Mouse (Mus musculus) CH12.LX (cell line): ENCODE measurements around the gene Speg. TPM values are rescaled to one million over a fixed set of nuclear protein-coding genes. Genes with fewer than 3 reads are reported as not detected.

Source experiments
- DNase-seq: peaks from one replicate; pipeline ENCODE4 v3.0.0-alpha.2; 2013; ENCODE audit errors: extremely low read depth
- H3K27ac ChIP-seq: 2 replicates; pipeline ENCODE4 v1.5.1; 2012; ENCODE audit warnings: low read depth, mild to moderate bottlenecking, control low read depth, moderate library complexity; ENCODE audit not compliant: insufficient read depth
- H3K27me3 ChIP-seq: replicated peaks from 2 replicates; pipeline ENCODE3; 2012; ENCODE audit warnings: inconsistent platforms
- H3K36me3 ChIP-seq, 2 experiments: replicated peaks in 1 of 2; 2 replicates each; pipeline versions ENCODE3 to v1.6.1; 2012; ENCODE audit warnings: inconsistent platforms in 1 of 2, low read length in 1 of 2, mild to moderate bottlenecking in 1 of 2, mixed read lengths in 1 of 2, moderate library complexity in 1 of 2; ENCODE audit not compliant: control insufficient read depth in 1 of 2, insufficient read depth in 1 of 2
- H3K4me1 ChIP-seq, 2 experiments: 2 replicates each; pipeline ENCODE4 v1.6.1; 2012; ENCODE audit warnings: inconsistent platforms in 1 of 2, moderate library complexity in 1 of 2; ENCODE audit not compliant: insufficient read depth in 2 of 2, control insufficient read depth in 1 of 2
- H3K4me2 ChIP-seq: 2 replicates; pipeline ENCODE4 v1.6.1; 2012; ENCODE audit warnings: low read depth, mild to moderate bottlenecking, control low read depth; ENCODE audit not compliant: poor library complexity, insufficient read depth, severe bottlenecking
- H3K4me3 ChIP-seq, 3 experiments: fragments of 150-350 bp in 1 of 3; sonication (generic) in 1 of 3; replicated peaks in 1 of 3; 2 replicates each; pipeline versions ENCODE3 to v1.5.1; 2011 to 2012; ENCODE audit warnings: low read depth in 2 of 3, low read length in 2 of 3, mild to moderate bottlenecking in 2 of 3, moderate library complexity in 2 of 3, control low read depth in 1 of 3, improper control_type of control experiment in 1 of 3, inconsistent platforms in 1 of 3, mixed read lengths in 1 of 3; ENCODE audit not compliant: poor library complexity in 1 of 3
- H3K79me2 ChIP-seq: replicated peaks from 2 replicates; pipeline ENCODE4 v1.6.1; 2012; ENCODE audit warnings: mild to moderate bottlenecking, moderate library complexity; ENCODE audit not compliant: control insufficient read depth, poor library complexity, insufficient read depth, severe bottlenecking; ENCODE audit errors: extremely low read depth
- H3K9ac ChIP-seq: 2 replicates; pipeline ENCODE4 v1.6.1; 2012; ENCODE audit warnings: low read depth, mild to moderate bottlenecking, control low read depth, moderate library complexity; ENCODE audit not compliant: insufficient read depth
- H3K9me3 ChIP-seq: replicated peaks from 2 replicates; pipeline ENCODE3; 2012; ENCODE audit warnings: low read length, inconsistent platforms, mixed read lengths
- CHD1 ChIP-seq: IDR thresholded peaks from 2 replicates; pipeline ENCODE4 v1.6.1; 2012; ENCODE audit warnings: low read depth, low read length, improper control_type of control experiment, inconsistent platforms
- E2F4 ChIP-seq: IDR thresholded peaks from 2 replicates; pipeline ENCODE4 v1.6.1; 2011; ENCODE audit warnings: low read depth, low read length, improper control_type of control experiment; ENCODE audit not compliant: insufficient replicate concordance
- ETS1 ChIP-seq: conservative IDR thresholded peaks from 2 replicates; pipeline ENCODE4 v1.6.1; 2012; ENCODE audit warnings: low read depth, mild to moderate bottlenecking, inconsistent platforms, low read length, improper control_type of control experiment, moderate library complexity
- IRF4 ChIP-seq: IDR thresholded peaks from 2 replicates; pipeline ENCODE4 v1.6.1; 2014; ENCODE audit warnings: low read depth, mild to moderate bottlenecking, inconsistent platforms, low read length, improper control_type of control experiment
- JUN ChIP-seq: IDR thresholded peaks from 2 replicates; pipeline ENCODE4 v1.6.1; 2011; ENCODE audit warnings: low read depth, mild to moderate bottlenecking, low read length, improper control_type of control experiment, moderate library complexity; ENCODE audit not compliant: insufficient read depth
- KAT2A ChIP-seq: IDR thresholded peaks from 2 replicates; pipeline ENCODE4 v1.6.1; 2012; ENCODE audit warnings: low read length, improper control_type of control experiment, inconsistent platforms; ENCODE audit not compliant: insufficient replicate concordance
- MAFK ChIP-seq: IDR thresholded peaks from 2 replicates; pipeline ENCODE4 v1.6.1; 2011; ENCODE audit warnings: low read length, improper control_type of control experiment; ENCODE audit not compliant: insufficient replicate concordance
- MAX ChIP-seq: IDR thresholded peaks from 2 replicates; pipeline ENCODE4 v1.6.1; 2011; ENCODE audit warnings: low read length, improper control_type of control experiment
- MXI1 ChIP-seq: IDR thresholded peaks from 2 replicates; pipeline ENCODE4 v1.6.1; 2011; ENCODE audit warnings: mild to moderate bottlenecking, low read depth, low read length, improper control_type of control experiment
- MYC ChIP-seq: IDR thresholded peaks from 2 replicates; pipeline ENCODE4 v1.6.1; 2011; ENCODE audit warnings: low read depth, mild to moderate bottlenecking, improper control_type of control experiment, low read length
- NELFE ChIP-seq: IDR thresholded peaks from 2 replicates; pipeline ENCODE4 v1.6.1; 2011; ENCODE audit warnings: low read depth, low read length, improper control_type of control experiment
- PAX5 ChIP-seq: IDR thresholded peaks from 2 replicates; pipeline ENCODE4 v1.6.1; 2012; ENCODE audit warnings: low read length, inconsistent platforms, mixed read lengths
- POLR2AphosphoS2 ChIP-seq: IDR thresholded peaks from 2 replicates; pipeline ENCODE4 v1.6.1; 2011; ENCODE audit warnings: low read depth, low read length, improper control_type of control experiment
- RAD21 ChIP-seq: IDR thresholded peaks from 2 replicates; pipeline ENCODE4 v1.6.1; 2011; ENCODE audit warnings: low read depth, mild to moderate bottlenecking, low read length, improper control_type of control experiment, moderate library complexity
- SMC3 ChIP-seq: IDR thresholded peaks from 2 replicates; pipeline ENCODE4 v1.6.1; 2011; ENCODE audit warnings: low read depth, low read length, improper control_type of control experiment
- TCF12 ChIP-seq: IDR thresholded peaks from 2 replicates; pipeline ENCODE4 v1.6.1; 2014; ENCODE audit warnings: low read depth, mild to moderate bottlenecking, inconsistent platforms, low read length, improper control_type of control experiment
- USF1 ChIP-seq: IDR thresholded peaks from 2 replicates; pipeline ENCODE4 v1.6.1; 2014; ENCODE audit warnings: low read depth, mild to moderate bottlenecking, inconsistent platforms, low read length, improper control_type of control experiment
- ZC3H11A ChIP-seq: IDR thresholded peaks from 2 replicates; pipeline ENCODE4 v1.6.1; 2012; ENCODE audit warnings: low read depth, mild to moderate bottlenecking, inconsistent platforms, low read length, improper control_type of control experiment
- ZKSCAN1 ChIP-seq: IDR thresholded peaks from 2 replicates; pipeline ENCODE4 v1.6.1; 2012; ENCODE audit warnings: low read depth, inconsistent platforms, low read length, improper control_type of control experiment, borderline replicate concordance
- dilution Hi-C: fragments of 300-500 bp; cut with MboI; formaldehyde crosslinking; loops from 2 replicates; pipeline ENCODE4 v1.14.3; 2020; ENCODE audit warnings: low sequenced_read_pairs; ENCODE audit not compliant: extremely low pct_unique_long_range_greater_than_20kb, extremely low pct_ligation_motif_present
- in situ Hi-C: fragments of 300-500 bp; cut with MboI; formaldehyde crosslinking; loops from 3 replicates; pipeline ENCODE4 v1.14.3; 2019; ENCODE audit warnings: low sequenced_read_pairs, low pct_ligation_motif_present, low pct_unique_long_range_greater_than_20kb, mixed read lengths
- polyA plus RNA-seq: library from polyadenylated mRNA; unstranded; fragments of >175 nt; gene quantifications from 2 replicates; pipeline ENCODE4 v1.2.1, GENCODE M21; 2012; ENCODE audit warnings: low read depth; ENCODE audit not compliant: insufficient read length
- total RNA-seq, 2 experiments: library from RNA; depleted of rRNA; stranded (reverse); fragments of 300-350 nt in 1 of 2; fragments of >200 nt in 1 of 2; gene quantifications; 2 replicates each; pipeline ENCODE4 v1.2.3; 2012 to 2014

Speg gene
- total and polyA plus RNA-seq, 3 experiments = 13.1 to 30.7 (median 18.8) TPM

GRCm38 (mm10) chr1:75363868-75364267, 11.2 kb upstream of the Speg start:
- no peaks in the 10 kb centered on the region for H3K79me2 ChIP-seq
- no peak for DNase-seq
- no peak overlapping the region for H3K4me3 ChIP-seq
- H3K9ac ChIP-seq = no peak overlapping the region
- in situ Hi-C loops = no loop called here
- H3K4me1 ChIP-seq = peaks cover 4 to 14% of the 10 kb centered on the region in 2 experiments; a peak in 3 of 4 replicates
- H3K4me2 ChIP-seq = no peak overlapping the region
- peaks cover 3% of the 10 kb centered on the region for H3K9me3 ChIP-seq
- no peaks in the 10 kb centered on the region for H3K27me3 ChIP-seq
- H3K36me3 ChIP-seq = peaks cover 0 to 23% of the 10 kb centered on the region in 2 experiments
- TF ChIP-seq CHD1 (no peak), RAD21 (no peak)
- H3K27ac ChIP-seq = no peak overlapping the region
- dilution Hi-C loops = no loop called here

GRCm38 (mm10) chr1:75365510-75366137, 9.5 kb upstream of the Speg start:
- H3K27me3 ChIP-seq = no peaks in the 10 kb centered on the region
- in situ Hi-C loops = no loop called here

DNA sequence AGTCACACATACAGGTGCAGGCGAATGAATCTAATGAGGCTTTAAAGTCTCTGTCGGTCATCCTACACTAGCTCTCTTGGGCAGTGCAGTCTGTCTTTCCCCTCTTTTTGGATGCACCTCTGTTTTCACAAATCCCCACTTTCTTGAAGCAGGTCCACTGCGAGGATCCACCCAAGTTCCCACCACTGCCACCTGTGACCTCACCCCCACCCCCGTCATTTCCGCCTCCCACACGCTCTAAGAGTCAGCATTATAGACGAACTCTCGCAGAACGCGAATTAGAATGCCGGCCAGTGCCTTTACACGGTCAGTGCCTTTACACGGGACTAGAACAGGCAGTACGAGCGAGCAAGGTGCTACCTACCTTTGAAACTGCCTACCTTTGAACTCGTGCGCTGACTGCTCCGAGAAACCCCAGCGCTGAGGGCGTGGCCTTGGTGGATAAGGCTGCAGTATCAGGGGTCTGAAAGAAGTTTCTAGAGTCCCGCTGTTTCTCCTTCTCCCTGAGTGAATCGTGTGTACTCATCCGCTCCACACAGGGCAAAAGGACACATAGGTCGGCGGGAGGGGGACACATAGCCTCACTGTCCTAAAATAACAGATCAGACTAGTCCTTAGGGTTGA, 5.6 kb upstream of the Speg start:
- Histone ChIP-seq H3K36me3 (peaks cover 0 to 16% of the 10 kb centered on the region in 2 experiments), H3K4me3 (no peak overlapping the region), H3K27ac (no peak overlapping the region), H3K4me1 (peaks cover 4 to 28% of the 10 kb centered on the region in 2 experiments; a peak in 3 of 4 replicates), H3K9ac (no peak overlapping the region), H3K9me3 (no peaks in the 10 kb centered on the region), H3K27me3 (no peaks in the 10 kb centered on the region), H3K79me2 (no peaks in the 10 kb centered on the region), H3K4me2 (no peak overlapping the region)
- in situ Hi-C loops (no loop called here), dilution Hi-C loops (no loop called here)
- DNase-seq = no peak
- TF ChIP-seq MXI1 (no peak), POLR2AphosphoS2 (no peak), ZKSCAN1 (no peak), MYC (no peak), SMC3 (no peak), IRF4 (no peak), USF1 (no peak), JUN (no peak), NELFE (no peak), MAFK (no peak), KAT2A (no peak), ZC3H11A (no peak), ETS1 (no peak), TCF12 (no peak), MAX (no peak), PAX5 (no peak)

More at GRCm38 (mm10) chr1:75365510-75366137, 9.5 kb upstream of the Speg start:
- Histone ChIP-seq H3K79me2 (no peaks in the 10 kb centered on the region), H3K4me2 (no peak overlapping the region), H3K9me3 (peaks cover under 1% of the 10 kb centered on the region), H3K27ac (no peak overlapping the region), H3K9ac (no peak overlapping the region), H3K36me3 (peaks cover 0 to 23% of the 10 kb centered on the region in 2 experiments)
- dilution Hi-C loops = no loop called here
- no peak for DNase-seq
- TF ChIP-seq E2F4 (no peak), MAX (no peak)
- TF ChIP-seq, all 38 proteins: peak for 0
- Histone ChIP-seq H3K4me3 (no peak overlapping the region), H3K4me1 (peaks cover 4 to 17% of the 10 kb centered on the region in 2 experiments; a peak in 3 of 4 replicates)
